Mouse (Mus musculus) liver, embryonic 14.5 days (tissue): ENCODE measurements around the gene Ppp1r36.

Experiments
- CTCF ChIP-seq: IDR thresholded peaks from 2 replicates; pipeline ENCODE4 v1.5.1; 2016; ENCODE audit warnings: antibody characterized with exemption, low read depth, control low read depth
- EP300 ChIP-seq: IDR thresholded peaks from 2 replicates; pipeline ENCODE4 v1.6.1; 2016; ENCODE audit warnings: antibody characterized with exemption, low read depth

- TF ChIP-seq EP300 (no peak), CTCF (no peak)
Measured at GRCm38 (mm10) chr12:76482446-76482845, 65.1 kb downstream of the Ppp1r36 start.
